Mouse (Mus musculus) skeletal muscle tissue, adult 2 months (tissue): ENCODE data around the gene Hist1h2bh.

Experiments
- DNase-seq: peaks from one replicate; pipeline ENCODE4 v3.0.0-alpha.2; 2012; ENCODE audit warnings: low read depth, low spot score

Gene Hist1h2bh

GRCm38 (mm10) chr13:23530901-23531875 is 12.0 kb downstream of the Hist1h2bh start, which contains the start of gene Hist1h4h:
TSS of gene Hist1h4h (plus strand) at chr13:23531050.
- peak; percentile 97 for DNase-seq

- DNase-seq: peak; percentile 66
Measured at GRCm38 (mm10) chr13:23530181-23530900, 12.9 kb downstream of the Hist1h2bh start.

- DNase-seq: no peak
Measured at GRCm38 (mm10) chr13:23529480-23530165, 13.6 kb downstream of the Hist1h2bh start.

GRCm38 (mm10) chr13:23529005-23529404 is 14.2 kb downstream of the Hist1h2bh start:
- no peak for DNase-seq

GRCm38 (mm10) chr13:23526312-23526711 is 16.9 kb downstream of the Hist1h2bh start:
- DNase-seq: peak; percentile 92

GRCm38 (mm10) chr13:23525901-23526300 is 17.3 kb downstream of the Hist1h2bh start:
- DNase-seq: no peak

GRCm38 (mm10) chr13:23524654-23525053 is 18.5 kb downstream of the Hist1h2bh start:
- DNase-seq: peak; percentile 62

- no peak for DNase-seq
Measured at GRCm38 (mm10) chr13:23523976-23524375, 19.2 kb downstream of the Hist1h2bh start.

GRCm38 (mm10) chr13:23521703-23522102 is 21.5 kb downstream of the Hist1h2bh start:
- peak; percentile 67 for DNase-seq

- DNase-seq: peak; percentile 69
Measured at GRCm38 (mm10) chr13:23519416-23519815, 23.8 kb downstream of the Hist1h2bh start.

- peak; percentile 74 for DNase-seq
Measured at GRCm38 (mm10) chr13:23518885-23519284, 24.3 kb downstream of the Hist1h2bh start.

GRCm38 (mm10) chr13:23518295-23518603 is 24.9 kb downstream of the Hist1h2bh start:
- DNase-seq: no peak

GRCm38 (mm10) chr13:23517603-23518294 is 25.4 kb downstream of the Hist1h2bh start:
- DNase-seq: peak; percentile 87

GRCm38 (mm10) chr13:23516822-23517602 is 26.2 kb downstream of the Hist1h2bh start:
- peak; percentile 81 for DNase-seq

GRCm38 (mm10) chr13:23515826-23516620 is 27.2 kb downstream of the Hist1h2bh start:
- DNase-seq: no peak

GRCm38 (mm10) chr13:23515281-23515680 is 27.9 kb downstream of the Hist1h2bh start:
- DNase-seq: no peak

- DNase-seq: no peak
Measured at GRCm38 (mm10) chr13:23513517-23513916, 29.7 kb downstream of the Hist1h2bh start.

GRCm38 (mm10) chr13:23510127-23510526 is 33.1 kb downstream of the Hist1h2bh start:
- no peak for DNase-seq

GRCm38 (mm10) chr13:23506819-23507515 is 36.2 kb downstream of the Hist1h2bh start:
- DNase-seq: no peak
